In genomic region chr3:78594718-78595236, GRCm38 (mm10) we compare ENCODE assay signal across 14 mouse cellular contexts.
DNase-seq lines count a peak whose midpoint lies in the region; ATAC-seq and TF ChIP-seq lines count a peak whose summit lies in the region.
"Had no signal": no experiment of that assay in that cellular context is flagged by ENCODE, and none has a peak within 500 bp of the region (broad histone marks: within the 10 kb centered on the region; RNA-seq: fewer than 3 reads in every experiment).

No protein-coding gene starts in this region.

- peak; percentile 80 for ATAC-seq in kidney, embryonic 16.5 days (ENCODE audit: low FRiP score, low TSS enrichment)
- ATAC-seq in forebrain, embryonic 14.5 days = peak; percentile 84
- peak; percentile 94 for ATAC-seq in limb, embryonic 11.5 days (ENCODE audit: insufficient number of reproducible peaks, low FRiP score, low TSS enrichment, low read depth)
- peak; percentile 72 for ATAC-seq in neural tube, embryonic 13.5 days (ENCODE audit: low read depth)
- no peak for ATAC-seq in intestine, postnatal 0 days
- ATAC-seq: activated CD4-positive, CD25-positive, alpha-beta regulatory T cell, adult 4 months had no signal

- H3K4me1 ChIP-seq in kidney, embryonic 16.5 days (ENCODE audit: insufficient read depth, low read length) = peaks cover 5% of the 10 kb centered on the region; the same call in 1 of the 2 replicates
- H3K4me1 ChIP-seq in forebrain, embryonic 14.5 days (ENCODE audit: control insufficient read depth, insufficient read depth, low read length) = no peaks in the 10 kb centered on the region; the same call in 1 of the 2 replicates
- no peaks in the 10 kb centered on the region for H3K4me1 ChIP-seq in limb, embryonic 11.5 days (ENCODE audit: control insufficient read depth, insufficient read depth, low read length)
- H3K4me1 ChIP-seq in neural tube, embryonic 13.5 days (replicated peaks) = peaks cover 12% of the 10 kb centered on the region
- no peaks in the 10 kb centered on the region for H3K4me1 ChIP-seq in intestine, postnatal 0 days (replicated peaks; ENCODE audit: control insufficient read depth, insufficient read depth, low read length)

- no peak overlapping the region for H3K4me3 ChIP-seq in kidney, embryonic 16.5 days (ENCODE audit: low read length)
- H3K4me3 ChIP-seq in forebrain, embryonic 14.5 days (ENCODE audit: low read depth, low read length) = no peak overlapping the region
- H3K4me3 ChIP-seq in limb, embryonic 11.5 days (ENCODE audit: low read depth, low read length) = no peak overlapping the region
- no peak overlapping the region for H3K4me3 ChIP-seq in neural tube, embryonic 13.5 days
- no peak overlapping the region for H3K4me3 ChIP-seq in intestine, postnatal 0 days (ENCODE audit: low read depth, low read length)

- no peaks in the 10 kb centered on the region for H3K9me3 ChIP-seq in kidney, embryonic 16.5 days (ENCODE audit: low read length)
- H3K9me3 ChIP-seq in forebrain, embryonic 14.5 days (replicated peaks; ENCODE audit: control insufficient read depth, low read length) = no peaks in the 10 kb centered on the region
- H3K9me3 ChIP-seq in limb, embryonic 11.5 days (ENCODE audit: control insufficient read depth, low read length) = no peaks in the 10 kb centered on the region
- no peaks in the 10 kb centered on the region for H3K9me3 ChIP-seq in neural tube, embryonic 13.5 days
- no peaks in the 10 kb centered on the region for H3K9me3 ChIP-seq in intestine, postnatal 0 days (ENCODE audit: control insufficient read depth)

- TF ChIP-seq CTCF in intestine, postnatal 0 days (IDR thresholded peaks at IDR 0.05; ENCODE audit: low read depth) = no peak

- peak overlapping the region; percentile 23; the same call in 1 of the 2 replicates for H3K4me2 ChIP-seq in kidney, embryonic 16.5 days (replicated peaks; ENCODE audit: low read depth, low read length)
- no peak overlapping the region for H3K4me2 ChIP-seq in forebrain, embryonic 14.5 days (ENCODE audit: low read length)
- H3K4me2 ChIP-seq in limb, embryonic 11.5 days (ENCODE audit: low read depth, severe bottlenecking) = no peak overlapping the region; the same call in 1 of the 2 replicates
- H3K4me2 ChIP-seq in neural tube, embryonic 13.5 days = peak overlapping the region; percentile 11; the same call in 1 of the 2 replicates
- H3K4me2 ChIP-seq in intestine, postnatal 0 days (replicated peaks; ENCODE audit: low read depth) = no peak overlapping the region

- no peaks in the 10 kb centered on the region for H3K36me3 ChIP-seq in kidney, embryonic 16.5 days (ENCODE audit: insufficient read depth, low read length)
- no peaks in the 10 kb centered on the region for H3K36me3 ChIP-seq in forebrain, embryonic 14.5 days (ENCODE audit: control insufficient read depth, insufficient read depth, low read length)
- no peaks in the 10 kb centered on the region for H3K36me3 ChIP-seq in limb, embryonic 11.5 days (ENCODE audit: control insufficient read depth, insufficient read depth, low read length)
- no peaks in the 10 kb centered on the region for H3K36me3 ChIP-seq in neural tube, embryonic 13.5 days
- no peaks in the 10 kb centered on the region for H3K36me3 ChIP-seq in intestine, postnatal 0 days (ENCODE audit: control insufficient read depth, insufficient read depth)

- no peak overlapping the region for H3K9ac ChIP-seq in kidney, embryonic 16.5 days (replicated peaks; ENCODE audit: low read length)
- H3K9ac ChIP-seq in forebrain, embryonic 14.5 days (ENCODE audit: low read length) = no peak overlapping the region
- no peak overlapping the region for H3K9ac ChIP-seq in limb, embryonic 11.5 days (ENCODE audit: low read length)
- no peak overlapping the region for H3K9ac ChIP-seq in neural tube, embryonic 13.5 days
- no peak overlapping the region for H3K9ac ChIP-seq in intestine, postnatal 0 days (ENCODE audit: low read depth, low read length)

- DNase-seq in kidney, adult 11 months = no peak
- DNase-seq in forebrain, embryonic 14.5 days (ENCODE audit: low spot score) = peak; percentile 55
- peak; percentile 77 for DNase-seq in limb, embryonic 11.5 days (ENCODE audit: low spot score)
- no peak for DNase-seq in right cerebral cortex, postnatal 25 days
- no peak for DNase-seq in frontal cortex, adult 2 months (ENCODE audit: extremely low spot score in 1 of 2, low spot score in 1 of 2)
- DNase-seq: cerebellum, adult 9-11 months; gastrocnemius, postnatal 36 days; right cerebral cortex, postnatal 14 days; thymus, postnatal 14 days had no signal

- 8% methylated on average over 6 of the region's 6 CpGs for WGBS in kidney, embryonic 16.5 days
- 17% methylated on average over 6 of the region's 6 CpGs for WGBS in forebrain, embryonic 14.5 days
- WGBS in limb, embryonic 11.5 days = 4% methylated on average over 6 of the region's 6 CpGs
- WGBS in neural tube, embryonic 13.5 days = 11% methylated on average over 6 of the region's 6 CpGs
- WGBS in intestine, postnatal 0 days = 33% methylated on average over 6 of the region's 6 CpGs

- no peak overlapping the region for H3K27ac ChIP-seq in kidney, embryonic 16.5 days (ENCODE audit: low read length)
- H3K27ac ChIP-seq in forebrain, embryonic 14.5 days (ENCODE audit: low read depth, low read length) = no peak overlapping the region
- H3K27ac ChIP-seq in limb, embryonic 11.5 days (replicated peaks; ENCODE audit: low read depth, low read length) = no peak overlapping the region
- H3K27ac ChIP-seq in neural tube, embryonic 13.5 days (replicated peaks) = 0 out of 2 replicates have a peak overlapping the region, but pooled peaks have one; percentile 18
- H3K27ac ChIP-seq in intestine, postnatal 0 days (ENCODE audit: low read depth, low read length) = no peak overlapping the region

- no peaks in the 10 kb centered on the region for H3K27me3 ChIP-seq in kidney, embryonic 16.5 days (ENCODE audit: insufficient read depth, low read length)
- H3K27me3 ChIP-seq in forebrain, embryonic 14.5 days (replicated peaks; ENCODE audit: control insufficient read depth, insufficient read depth, low read length) = no peaks in the 10 kb centered on the region
- peaks cover 13% of the 10 kb centered on the region for H3K27me3 ChIP-seq in limb, embryonic 11.5 days (ENCODE audit: control insufficient read depth, insufficient read depth, low read length)
- H3K27me3 ChIP-seq in neural tube, embryonic 13.5 days = no peaks in the 10 kb centered on the region
- no peaks in the 10 kb centered on the region for H3K27me3 ChIP-seq in intestine, postnatal 0 days (replicated peaks; ENCODE audit: control insufficient read depth, insufficient read depth, low read length)
- H3K27me3 ChIP-seq: CH12.LX had no signal

Comparison
In these comparisons a context has a peak if more than half of its experiments do, and no peak if none do; other contexts are left out.
1. H3K4me2 ChIP-seq: peak in kidney, embryonic 16.5 days (single experiment) and neural tube, embryonic 13.5 days (single experiment); none in forebrain, embryonic 14.5 days (single experiment), limb, embryonic 11.5 days (single experiment) and intestine, postnatal 0 days (single experiment).
2. DNase-seq: peak in forebrain, embryonic 14.5 days (single experiment) and limb, embryonic 11.5 days (single experiment); none in kidney, adult 11 months (single experiment), right cerebral cortex, postnatal 25 days (single experiment) and frontal cortex, adult 2 months (0 of 2).